Mouse (Mus musculus): ENCODE results near the gene Tnrc6a.

- TF ChIP-seq RAD21 (IDR thresholded peaks at IDR 0.05; ENCODE audit: low read depth, low read length) (no peak), EP300 (IDR thresholded peaks at IDR 0.05; ENCODE audit: low read depth in 1 of 2, low read length in 2 of 2) (no peak), CTCF (IDR thresholded peaks at IDR 0.05 in 2 of 3, conservative IDR thresholded peaks at IDR 0.05 in 1 of 3; ENCODE audit: control insufficient read depth in 1 of 3, insufficient read depth in 1 of 3, low read depth in 2 of 3, low read length in 3 of 3, poor library complexity in 1 of 3, severe bottlenecking in 1 of 3) (no peak), POLR2AphosphoS2 (IDR thresholded peaks at IDR 0.05; ENCODE audit: low read length) (no peak), ZNF384 (IDR thresholded peaks at IDR 0.05; ENCODE audit: low read depth, low read length) (no peak), TBP (IDR thresholded peaks at IDR 0.05; ENCODE audit: low read depth, low read length) (no peak), MXI1 (IDR thresholded peaks at IDR 0.05; ENCODE audit: low read depth, low read length) (no peak), CHD2 (IDR thresholded peaks at IDR 0.05; ENCODE audit: low read length) (no peak), POLR2A (IDR thresholded peaks at IDR 0.05; ENCODE audit: control insufficient read depth in 1 of 2, insufficient read depth in 1 of 2, low read depth in 1 of 2, low read length in 2 of 2, poor library complexity in 1 of 2) (no peak), MAZ (IDR thresholded peaks at IDR 0.05; ENCODE audit: low read depth, low read length) (no peak), E2F4 (IDR thresholded peaks at IDR 0.05; ENCODE audit: borderline replicate concordance, low read depth, low read length) (no peak)
Observed at GRCm38 (mm10) chr7:123198695-123199094, 75.0 kb downstream of the Tnrc6a start.

Data from MEL (cell line).